Mouse (Mus musculus): ENCODE measurements around the gene Kcnj1.

The Kcnj1 gene

DNA sequence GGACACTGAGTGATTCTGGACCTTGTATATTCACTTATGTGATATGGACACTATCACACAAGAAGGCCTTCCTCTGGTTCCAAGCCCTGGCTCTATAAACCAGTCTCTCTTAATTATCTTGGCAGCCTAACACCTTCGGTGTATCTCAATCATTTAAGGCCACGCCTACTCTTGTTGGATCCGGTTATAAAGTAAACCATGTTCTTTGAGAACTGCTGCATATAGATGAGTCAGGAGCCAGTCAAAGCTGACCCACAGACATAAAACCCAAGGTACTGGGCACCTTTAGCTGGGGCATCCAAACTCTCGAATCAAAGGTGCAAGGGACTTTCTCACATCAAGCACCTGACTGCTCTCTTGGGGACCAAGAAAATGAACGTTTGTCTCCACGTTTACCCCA lies at the start of gene Kcnj1:
TSS of gene Kcnj1 (plus strand) at position 292 of the 400 bp plus-strand sequence.
- DNase-seq (ENCODE audit: low spot score in 2 of 2): no peak

DNA sequence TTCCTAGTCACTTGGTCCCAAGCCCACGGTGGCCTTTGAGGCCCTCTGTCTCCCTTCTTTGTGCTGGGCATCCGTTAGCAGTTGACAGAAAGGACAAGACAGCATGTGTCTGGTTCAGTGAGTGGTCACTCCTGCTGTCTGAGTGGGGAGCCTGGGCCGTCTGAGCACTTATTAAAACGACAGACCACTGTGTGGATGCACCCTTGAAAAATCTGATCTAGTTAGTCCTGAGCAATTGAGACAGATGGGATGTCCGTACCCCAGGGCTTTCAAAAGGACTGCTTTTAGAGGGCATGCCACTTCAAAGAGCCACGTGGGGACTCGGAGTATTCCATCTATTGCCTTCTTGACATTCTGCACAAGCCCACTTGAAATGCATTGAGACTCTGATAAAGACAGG lies 48.7 kb upstream of the Kcnj1 start:
- DNase-seq (ENCODE audit: low spot score in 2 of 2): no peak

DNA sequence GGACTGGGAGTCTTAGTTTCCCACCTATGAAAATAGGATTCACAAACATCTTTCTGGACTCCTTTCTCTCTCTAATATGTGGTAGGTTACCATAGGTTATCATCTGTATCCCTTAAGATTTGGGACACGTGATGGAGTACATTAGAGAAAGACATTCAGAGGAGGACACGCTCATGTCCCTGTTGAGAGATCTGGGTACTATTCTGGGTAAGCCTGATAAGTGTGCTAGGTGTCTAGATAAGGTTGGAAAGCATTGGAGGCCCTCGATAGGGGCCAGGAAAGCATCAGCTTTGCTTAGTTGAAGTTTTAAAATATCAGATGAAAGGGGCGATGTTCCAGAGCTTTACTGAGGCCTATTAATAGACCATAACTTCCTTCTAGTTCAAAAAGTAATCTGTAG lies 43.5 kb upstream of the Kcnj1 start:
- no peak for DNase-seq (ENCODE audit: low spot score in 2 of 2)

DNA sequence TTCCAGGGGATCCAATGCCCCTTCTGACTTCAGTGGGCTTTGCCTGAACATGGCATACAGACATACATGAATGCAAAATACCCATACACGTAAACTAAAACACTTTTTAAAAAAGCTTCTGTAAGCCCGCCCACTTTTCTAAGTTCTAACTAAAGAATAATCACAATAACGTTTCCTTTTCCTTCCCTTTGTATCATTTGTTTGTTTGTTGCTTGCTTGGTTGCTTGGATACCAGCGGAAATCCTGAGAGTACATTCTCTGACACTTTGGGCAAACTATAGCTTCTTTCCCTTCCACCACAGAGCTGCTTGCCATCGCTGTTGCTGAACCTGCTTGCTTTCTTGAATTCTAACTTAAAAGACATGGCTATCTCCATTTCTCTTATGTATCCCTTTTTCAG lies 41.1 kb upstream of the Kcnj1 start:
- no peak for DNase-seq (ENCODE audit: low spot score in 2 of 2)

DNA sequence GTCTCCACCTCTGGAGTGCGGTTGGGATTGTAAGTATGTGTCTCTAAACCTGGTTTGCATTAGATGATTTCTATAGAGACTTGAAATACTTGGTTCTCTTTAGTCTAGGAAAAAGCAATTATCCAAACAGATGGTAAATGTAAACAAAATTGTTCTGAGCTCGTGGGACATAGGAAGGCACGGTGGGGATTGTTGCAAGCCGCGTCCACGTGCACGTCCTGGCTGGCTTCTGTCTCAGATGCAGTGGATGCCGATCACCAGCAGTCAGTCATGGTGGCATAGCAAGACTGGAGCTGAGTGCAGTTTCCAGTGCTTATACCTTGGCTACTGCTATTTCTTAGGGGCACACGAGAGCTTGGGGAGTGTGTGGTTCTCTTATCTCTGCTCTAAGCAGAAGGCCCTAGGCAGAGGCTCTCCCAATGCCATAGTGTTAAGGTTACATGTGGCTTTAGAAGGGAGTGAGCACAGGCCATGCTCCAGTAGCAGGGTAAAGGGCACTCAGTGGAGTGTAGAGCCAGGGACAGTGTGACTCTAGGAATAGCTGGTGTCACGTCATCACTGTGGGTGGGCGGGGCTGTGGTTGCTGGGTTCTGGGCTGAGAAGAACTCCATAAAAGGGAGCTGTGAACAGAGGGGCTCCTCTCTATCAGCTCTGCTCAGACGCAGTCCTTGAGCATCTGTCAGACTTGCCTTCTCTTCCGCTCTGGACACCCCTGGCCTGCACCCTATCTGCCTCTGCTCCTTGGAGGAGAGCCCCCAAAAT lies 36.7 kb upstream of the Kcnj1 start:
- no peak for DNase-seq (ENCODE audit: low spot score in 2 of 2)

DNA sequence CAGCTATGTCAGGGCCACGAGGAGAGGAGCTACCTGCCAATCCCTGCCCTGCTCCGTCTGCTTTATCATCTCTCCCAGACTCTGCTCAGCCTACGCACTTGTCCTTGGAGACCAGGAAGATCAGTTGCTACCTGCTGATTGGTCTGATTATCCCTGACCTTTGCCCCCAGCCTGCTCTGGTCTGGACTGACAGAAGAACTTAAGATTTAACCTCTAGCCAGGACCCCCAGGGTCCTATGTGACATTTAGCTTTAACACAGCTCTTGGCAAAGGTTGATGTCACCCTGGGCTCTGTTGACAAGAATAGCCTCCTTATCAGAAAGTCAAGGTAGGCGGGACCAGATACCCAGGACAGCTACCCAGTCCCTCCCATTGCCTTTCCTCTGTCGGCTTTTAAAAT lies 31.5 kb upstream of the Kcnj1 start:
- DNase-seq (ENCODE audit: low spot score in 2 of 2): no peak

DNA sequence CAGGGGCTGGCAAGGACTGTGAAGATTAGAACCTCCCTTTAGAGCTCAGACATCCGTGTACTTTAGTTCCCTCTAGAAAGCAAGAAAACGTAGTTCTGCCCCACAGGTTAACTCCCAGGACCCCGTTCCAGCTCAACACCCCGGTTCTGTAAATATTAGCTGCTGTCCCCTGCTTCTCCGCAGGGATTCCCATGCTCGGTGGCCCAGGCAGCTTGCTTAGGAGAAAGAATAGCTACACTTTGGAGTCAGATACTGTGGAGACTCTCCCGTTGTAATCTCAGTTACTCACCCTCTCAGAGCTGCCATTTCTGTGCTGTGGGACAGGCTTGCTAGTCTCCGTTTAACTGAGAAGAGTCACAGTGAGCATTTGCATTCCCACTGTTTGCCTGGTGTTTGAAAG lies 29.4 kb upstream of the Kcnj1 start:
- no peak for DNase-seq (ENCODE audit: low spot score in 2 of 2)

DNA sequence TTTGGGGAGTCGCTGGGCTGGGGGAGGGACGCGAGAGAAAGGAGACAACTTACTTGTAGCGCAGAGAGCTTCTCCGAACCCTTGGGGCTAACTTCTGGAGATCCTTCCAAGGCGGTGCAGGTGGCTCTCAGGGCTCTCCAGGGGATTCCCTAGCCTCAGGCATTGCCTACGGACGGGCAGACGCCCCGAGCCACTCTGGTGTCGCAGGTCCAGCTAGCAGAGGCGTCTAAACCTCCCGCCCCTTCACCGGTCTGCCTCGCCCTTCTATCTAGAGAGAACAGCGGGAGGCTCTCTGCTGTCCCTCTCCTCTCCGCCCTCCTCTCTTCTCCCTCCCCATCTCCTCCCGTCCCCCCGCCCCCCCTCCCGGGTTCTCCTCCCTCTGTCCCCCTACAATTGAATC lies 28.2 kb upstream of the Kcnj1 start, which contains the start of gene Kcnj5:
TSS of gene Kcnj5 (minus strand) at position 300 of the 400 bp plus-strand sequence.
- no peak for DNase-seq (ENCODE audit: low spot score in 2 of 2)

DNA sequence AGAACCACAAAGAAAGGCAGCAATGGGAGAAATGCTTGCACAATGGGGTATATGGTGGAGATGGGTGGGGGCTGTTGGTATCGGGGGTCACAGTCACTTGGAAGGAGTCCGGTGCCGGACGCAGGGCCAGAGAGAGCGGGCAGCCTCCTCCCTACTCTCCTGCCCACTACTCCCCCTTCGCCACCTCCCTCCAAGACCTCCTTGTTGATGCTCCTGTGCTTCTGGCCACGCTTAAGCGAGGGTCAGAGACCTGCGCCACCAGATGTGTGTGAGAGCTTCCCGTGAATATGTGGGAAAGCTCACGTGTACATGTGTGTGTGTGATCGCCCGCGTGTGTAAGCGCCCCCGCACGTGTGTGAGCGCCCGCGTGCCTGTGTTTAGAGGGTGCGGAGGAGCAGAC lies 27.8 kb upstream of the Kcnj1 start:
- DNase-seq (ENCODE audit: low spot score in 2 of 2): peak; percentile 5 to 20

DNA sequence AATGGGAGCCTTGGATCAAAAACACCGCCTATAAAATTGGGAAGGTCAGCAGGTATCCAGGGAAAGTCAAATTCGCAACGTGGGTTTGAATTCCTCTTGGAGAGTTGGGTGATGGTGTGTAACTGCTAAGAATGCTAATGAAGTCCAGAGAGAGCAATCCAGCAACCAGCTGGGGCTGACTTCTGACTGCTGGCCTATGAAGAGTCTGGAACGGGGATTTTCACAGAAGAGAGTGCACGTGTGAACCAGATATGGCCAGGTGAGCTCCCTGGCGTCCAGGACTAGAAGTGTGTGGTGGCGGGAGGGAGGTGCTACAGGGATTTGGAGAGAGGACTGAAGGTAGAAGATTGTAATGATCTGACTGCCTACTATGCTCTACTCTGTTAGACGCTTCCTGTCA lies 24.2 kb upstream of the Kcnj1 start:
- DNase-seq (ENCODE audit: low spot score in 2 of 2): no peak

DNA sequence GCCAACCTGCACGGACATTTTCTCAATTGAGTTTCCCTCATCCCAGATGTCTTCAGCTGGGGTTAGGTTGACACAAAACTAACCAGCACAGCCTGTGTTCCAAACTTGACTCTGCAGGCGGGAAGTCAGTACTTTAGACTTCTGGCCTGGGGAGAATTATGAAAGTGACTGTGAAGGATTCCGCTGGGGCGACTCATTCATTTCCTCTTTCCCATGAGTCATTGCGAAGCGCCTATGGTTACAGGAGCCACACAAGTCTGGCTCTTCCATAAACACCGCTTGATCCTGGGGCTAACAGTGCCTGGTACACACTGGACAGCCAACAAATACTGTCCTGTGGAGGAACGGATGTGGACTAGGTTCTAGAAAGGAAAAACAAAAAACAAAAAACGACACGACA lies 22.9 kb upstream of the Kcnj1 start:
- no peak for DNase-seq (ENCODE audit: low spot score in 2 of 2)

DNA sequence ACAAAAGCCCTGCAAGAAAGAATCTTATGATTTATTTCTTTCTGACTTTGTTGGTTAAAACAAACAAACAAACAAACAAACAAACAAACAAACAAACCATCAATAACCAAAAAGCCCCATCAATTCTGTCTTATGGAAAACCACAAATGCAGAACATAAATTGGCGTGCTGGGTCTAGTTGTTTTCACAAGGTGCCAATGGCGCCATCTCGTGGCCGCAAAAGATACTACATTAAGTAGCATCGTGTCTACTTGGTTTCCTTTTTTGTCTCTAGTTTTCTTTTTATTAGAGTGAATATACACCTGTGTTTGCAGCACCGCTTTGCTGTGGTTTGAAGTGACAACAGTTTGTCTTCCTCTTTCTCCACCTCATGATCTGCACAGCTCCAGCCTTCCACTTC lies 22.0 kb upstream of the Kcnj1 start:
- DNase-seq (ENCODE audit: low spot score in 2 of 2): peak; percentile 51 to 58

DNA sequence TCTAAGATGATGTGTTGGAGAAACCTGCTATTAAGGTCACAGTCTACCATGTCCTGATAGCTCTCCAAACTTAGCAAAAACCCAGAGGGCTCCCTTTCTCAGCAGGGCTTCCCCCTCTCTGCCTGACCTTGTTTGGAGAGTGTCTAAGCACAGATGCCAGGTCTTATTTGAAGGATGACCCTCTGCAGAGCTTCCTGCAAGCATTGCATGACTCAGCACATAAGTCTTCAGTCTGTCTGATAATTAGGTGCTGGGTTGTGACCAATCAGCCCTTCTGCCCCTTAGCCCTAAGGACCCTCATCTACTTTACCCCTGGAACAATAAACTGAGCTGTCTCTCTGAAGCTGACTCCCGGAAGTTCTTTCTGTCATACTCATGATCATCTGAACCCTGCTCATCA lies 11.5 kb upstream of the Kcnj1 start:
- DNase-seq (ENCODE audit: low spot score in 2 of 2): no peak

DNA sequence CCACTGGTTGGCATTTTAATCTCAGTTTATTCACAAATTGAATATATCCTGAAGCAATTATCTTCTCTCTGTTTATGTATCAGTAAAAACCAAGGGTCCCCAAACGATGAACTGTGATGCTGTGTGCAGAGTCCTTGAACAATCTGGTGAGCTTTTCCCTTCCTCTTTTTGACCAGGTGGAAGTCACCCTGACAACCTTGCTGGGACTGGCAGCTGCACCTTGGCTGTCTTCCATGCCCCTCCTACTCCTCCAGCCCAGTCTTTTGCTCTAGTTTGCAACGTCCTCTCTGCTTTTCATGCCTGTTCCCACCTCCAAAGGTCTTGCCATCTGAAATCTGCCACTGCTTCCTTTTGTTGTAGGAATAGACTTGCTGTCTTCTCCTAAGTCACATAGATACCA lies 3.5 kb upstream of the Kcnj1 start:
- no peak for DNase-seq (ENCODE audit: low spot score in 2 of 2)

DNA sequence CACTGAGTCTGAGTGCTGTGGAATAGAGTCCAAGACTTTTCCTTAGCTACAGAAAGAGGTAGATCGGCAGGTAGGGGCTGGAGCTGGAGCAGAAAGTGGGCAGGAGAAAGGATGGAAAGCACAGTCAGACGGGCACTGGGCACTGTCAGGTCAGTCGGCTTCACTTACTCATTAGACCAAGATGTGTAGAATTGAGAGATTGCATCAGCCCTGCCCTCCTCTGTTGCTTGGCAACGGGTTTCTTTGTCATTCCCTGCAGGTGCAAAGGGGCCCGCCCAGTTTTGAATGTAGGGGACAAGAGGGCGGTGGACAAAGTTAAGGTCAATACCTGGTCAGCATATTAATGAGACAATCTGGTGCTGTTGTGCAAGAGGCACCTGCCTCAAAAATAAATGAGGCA lies 2.9 kb upstream of the Kcnj1 start:
- DNase-seq (ENCODE audit: low spot score in 2 of 2): no peak

DNA sequence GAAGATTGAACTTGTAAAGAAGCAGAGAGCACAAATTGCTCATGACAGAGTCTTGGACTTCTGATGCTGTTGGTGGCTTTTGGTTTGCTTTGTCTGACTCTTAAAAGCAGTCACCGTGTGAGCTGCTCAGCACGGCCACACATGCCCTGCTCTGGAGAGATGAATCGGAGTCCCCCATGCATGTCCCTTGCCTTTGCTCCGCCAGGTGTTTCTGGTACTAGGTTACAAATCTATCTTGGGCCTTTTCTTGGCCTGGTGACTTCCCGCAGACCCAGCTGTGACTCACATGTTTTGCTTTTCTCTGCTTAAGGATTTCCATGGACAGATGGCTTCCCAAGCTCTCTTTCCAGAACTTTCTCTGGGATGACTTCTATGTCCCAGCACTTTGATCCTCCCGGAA lies 1.4 kb downstream of the Kcnj1 start:
- DNase-seq (ENCODE audit: low spot score in 2 of 2): no peak

DNA sequence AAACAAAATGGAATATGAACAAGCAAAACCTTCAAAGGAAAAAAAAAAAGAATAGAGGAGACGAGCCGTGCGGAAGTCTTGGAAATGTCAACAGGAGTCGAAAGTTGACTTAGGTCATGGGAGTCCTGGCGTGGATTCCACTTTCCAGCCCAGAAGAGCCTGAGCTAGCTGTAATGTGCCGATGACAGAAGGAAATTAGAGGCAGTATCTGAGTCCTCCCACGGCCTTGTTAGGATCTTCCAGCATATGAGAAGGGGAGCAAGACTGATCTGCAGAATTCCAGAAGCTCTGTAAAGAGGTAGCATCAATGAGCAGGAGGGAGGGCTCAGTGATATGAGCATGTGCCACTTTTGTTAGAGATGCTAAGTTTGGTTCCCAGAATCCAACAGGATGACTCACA lies 3.7 kb downstream of the Kcnj1 start:
- DNase-seq (ENCODE audit: low spot score in 2 of 2): no peak

DNA sequence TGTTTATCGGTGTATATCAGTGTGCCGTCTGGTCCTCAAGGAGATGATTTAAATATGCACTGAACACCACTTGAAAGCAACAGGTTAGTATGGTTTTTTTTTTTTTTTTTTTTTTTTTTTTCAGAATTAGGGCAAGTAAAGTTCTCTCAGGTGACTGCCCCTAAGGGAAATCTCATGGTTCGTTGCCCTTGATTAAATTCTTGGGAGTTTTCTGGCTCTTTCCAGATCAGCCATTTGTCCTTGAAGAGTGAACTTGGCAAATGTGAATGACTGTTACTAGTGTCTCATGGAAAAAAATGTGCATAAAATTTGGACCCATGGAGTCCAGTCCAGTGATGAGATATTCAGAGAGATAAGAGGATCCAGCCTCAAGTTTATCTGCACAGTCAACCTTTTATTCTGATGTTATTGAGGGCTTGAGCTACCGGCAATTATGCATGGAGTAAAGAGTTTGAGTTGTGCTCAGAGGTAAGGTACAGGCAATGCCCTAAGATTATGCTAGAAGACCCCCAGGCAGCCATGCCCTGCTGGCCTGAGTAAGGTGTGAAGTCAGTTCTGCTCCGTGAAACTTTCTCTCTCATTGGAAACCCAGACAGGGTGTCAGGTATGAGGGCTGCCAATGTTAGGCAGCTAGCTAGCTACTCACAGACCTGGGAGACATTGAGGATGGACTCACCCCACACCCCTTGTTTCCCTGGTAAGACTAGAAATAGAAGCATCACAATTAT lies 4.7 kb downstream of the Kcnj1 start:
- DNase-seq (ENCODE audit: low spot score in 2 of 2): no peak

DNA sequence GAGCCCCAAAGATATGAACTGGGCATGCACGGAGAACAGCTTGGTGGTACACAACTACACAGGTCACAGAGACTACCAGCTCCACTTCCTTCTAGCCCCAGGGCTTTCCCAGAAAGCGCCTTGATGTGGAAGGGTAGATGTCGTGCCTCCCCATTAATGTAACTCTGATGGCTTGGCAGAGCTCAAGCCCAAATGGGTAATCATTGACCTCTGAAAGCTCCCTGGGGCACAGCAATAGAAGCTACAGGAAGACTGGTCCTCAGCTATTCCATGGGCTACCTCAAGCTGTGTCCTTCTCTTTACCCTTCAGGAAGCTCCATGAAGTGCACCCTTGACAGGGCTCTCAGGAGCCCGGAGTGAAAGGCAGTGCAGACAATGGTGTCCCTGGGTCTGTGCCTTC lies 12.6 kb downstream of the Kcnj1 start:
- no peak for DNase-seq (ENCODE audit: low spot score in 2 of 2)

DNA sequence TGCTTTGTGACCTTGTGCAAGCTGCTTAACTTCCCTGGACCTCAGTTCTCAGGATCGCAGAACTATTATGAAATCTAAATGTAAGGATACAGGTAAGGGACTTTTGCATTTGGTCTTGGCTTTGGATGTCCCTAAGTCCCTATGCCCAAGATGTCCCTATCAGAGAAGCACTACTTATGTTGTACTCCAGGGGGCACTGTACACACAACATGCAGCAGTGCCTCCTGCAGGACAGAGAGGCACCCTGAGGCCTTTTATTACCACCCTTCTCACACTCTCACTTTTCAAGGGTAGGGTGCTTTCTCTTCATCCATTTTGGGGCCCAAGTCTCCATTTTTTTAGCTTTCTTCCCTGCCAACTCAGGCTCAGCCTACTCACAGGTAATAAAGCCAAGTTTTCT lies 15.8 kb downstream of the Kcnj1 start:
- DNase-seq (ENCODE audit: low spot score in 2 of 2): no peak

DNA sequence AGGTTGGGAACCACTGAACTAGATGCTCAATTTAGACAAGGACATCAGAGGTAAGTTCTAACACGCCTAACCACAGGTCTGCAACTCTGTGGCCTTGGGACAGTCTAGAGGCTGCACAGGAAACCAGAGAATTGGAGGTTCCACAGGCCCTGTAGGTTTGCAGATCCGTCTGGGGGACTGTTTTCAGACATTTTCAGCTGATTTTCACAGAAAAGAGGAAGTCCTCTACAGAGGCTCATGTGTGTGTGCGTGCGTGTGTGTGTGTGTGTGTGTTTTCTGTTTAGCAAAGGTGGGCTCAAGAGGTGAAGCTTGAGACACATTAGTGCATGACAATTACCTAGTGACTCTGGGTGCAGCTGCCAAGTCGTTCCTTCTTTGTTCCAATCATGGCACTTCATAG lies 18.8 kb downstream of the Kcnj1 start:
- DNase-seq (ENCODE audit: low spot score in 2 of 2): no peak

DNA sequence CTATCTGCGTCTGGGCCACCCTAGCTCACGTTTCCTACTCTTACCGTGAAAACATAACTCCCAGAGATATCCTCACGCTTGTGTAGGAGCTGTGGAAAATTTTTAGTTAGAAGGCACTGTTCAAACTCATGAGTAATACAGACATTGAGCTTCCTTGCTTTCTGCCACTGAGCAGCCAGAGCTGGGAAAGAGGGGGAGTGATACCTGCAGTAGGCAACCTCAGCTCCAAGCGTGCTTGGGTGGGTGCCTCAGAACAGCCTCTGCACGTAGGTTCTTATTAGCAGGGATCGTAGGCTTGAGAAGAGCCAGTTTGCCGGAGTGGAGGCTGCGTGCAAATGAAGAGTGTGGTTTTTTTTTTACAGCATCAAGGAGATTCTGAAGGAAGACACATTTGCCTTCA lies 19.4 kb downstream of the Kcnj1 start:
- peak; percentile 66 to 78 for DNase-seq (ENCODE audit: low spot score in 2 of 2)

DNA sequence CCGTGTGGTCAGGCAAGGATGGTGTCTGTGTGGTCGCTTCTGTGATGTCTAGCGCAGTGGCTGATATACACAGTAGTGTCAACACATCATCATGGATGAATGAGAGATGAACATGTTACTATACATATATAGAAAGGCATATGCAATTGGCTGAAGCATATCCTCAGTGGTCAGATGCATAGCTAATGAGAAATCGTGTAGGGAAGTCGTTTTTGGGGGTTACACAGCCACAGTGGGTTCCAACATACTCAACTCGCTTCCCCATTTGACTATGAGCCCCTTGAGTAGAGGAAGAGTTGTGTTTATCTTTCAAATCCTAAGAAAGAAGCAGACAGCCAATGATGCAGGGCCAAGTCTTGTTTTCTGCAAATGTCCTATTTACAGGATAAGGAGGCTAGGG lies 20.4 kb downstream of the Kcnj1 start:
- no peak for DNase-seq (ENCODE audit: low spot score in 2 of 2)

DNA sequence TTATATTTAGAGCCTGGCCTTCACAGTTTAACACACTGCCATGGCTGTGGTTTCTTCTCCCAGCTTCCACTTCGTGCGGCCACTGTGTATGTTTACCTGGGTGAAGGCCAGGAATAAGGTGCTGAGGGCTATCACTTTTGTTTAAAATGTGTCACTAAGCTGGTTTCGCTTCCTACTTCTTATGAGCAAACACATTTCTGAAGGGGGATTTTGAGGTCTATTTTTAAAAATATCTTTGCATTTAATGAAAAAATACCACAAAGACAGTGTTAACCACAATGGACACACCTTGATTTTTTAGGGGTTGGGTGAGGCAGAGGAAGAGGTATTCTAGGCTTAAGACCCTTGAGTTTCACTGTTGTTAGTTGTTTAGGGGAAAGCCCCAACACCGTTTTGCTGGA lies 22.5 kb downstream of the Kcnj1 start:
- no peak for DNase-seq (ENCODE audit: low spot score in 2 of 2)

All from right cerebral cortex, postnatal 36 days (tissue).